Mouse (Mus musculus) MEL (cell line): ENCODE data around the gene Cacnb3. TPM values are rescaled to one million over a fixed set of nuclear protein-coding genes. Genes with fewer than 3 reads are reported as not detected.

ENCODE experiments used
- DNase-seq: peaks from one replicate; pipeline ENCODE4 v3.0.0; 2011; ENCODE audit warnings: low read depth, low spot score
- H3K27ac ChIP-seq: 2 replicates; pipeline ENCODE4 v1.5.1; 2012; ENCODE audit warnings: low read depth, mild to moderate bottlenecking, control low read depth, low read length, moderate library complexity; ENCODE audit not compliant: control insufficient read depth
- H3K27me3 ChIP-seq, 2 experiments: fragments of 150-350 bp in 1 of 2; sonication (generic) in 1 of 2; 2 replicates each; pipeline ENCODE4 v1.6.1; 2012; ENCODE audit warnings: low read length in 2 of 2, mild to moderate bottlenecking in 2 of 2, improper control_type of control experiment in 1 of 2, moderate library complexity in 1 of 2; ENCODE audit not compliant: insufficient read depth in 2 of 2, control insufficient read depth in 1 of 2
- H3K36me3 ChIP-seq, 2 experiments: 2 replicates each; pipeline ENCODE4 v1.6.1; 2012 to 2014; ENCODE audit warnings: low read length in 2 of 2, improper control_type of control experiment in 1 of 2, inconsistent platforms in 1 of 2, mild to moderate bottlenecking in 1 of 2; ENCODE audit not compliant: insufficient read depth in 2 of 2, control insufficient read depth in 1 of 2
- H3K4me1 ChIP-seq, 2 experiments: fragments of 150-350 bp in 1 of 2; sonication (generic) in 1 of 2; 2 replicates each; pipeline ENCODE4 v1.6.1; 2012; ENCODE audit warnings: low read length in 2 of 2, improper control_type of control experiment in 1 of 2, mild to moderate bottlenecking in 1 of 2; ENCODE audit not compliant: insufficient read depth in 2 of 2, control insufficient read depth in 1 of 2
- H3K4me3 ChIP-seq, 2 experiments: fragments of 150-350 bp in 1 of 2; sonication (generic) in 1 of 2; 2 replicates each; pipeline ENCODE4 v1.5.1; 2012; ENCODE audit warnings: low read depth in 2 of 2, low read length in 2 of 2, mild to moderate bottlenecking in 2 of 2, moderate library complexity in 2 of 2, control low read depth in 1 of 2, improper control_type of control experiment in 1 of 2; ENCODE audit not compliant: control insufficient read depth in 1 of 2, insufficient read depth in 1 of 2
- H3K79me2 ChIP-seq: 2 replicates; pipeline ENCODE4 v1.6.1; 2012; ENCODE audit warnings: mild to moderate bottlenecking, low read length, moderate library complexity; ENCODE audit not compliant: control insufficient read depth, poor library complexity, insufficient read depth
- H3K9ac ChIP-seq: 2 replicates; pipeline ENCODE4 v1.6.1; 2012; ENCODE audit warnings: low read depth, mild to moderate bottlenecking, control low read depth, low read length, moderate library complexity; ENCODE audit not compliant: control insufficient read depth, poor library complexity, severe bottlenecking
- H3K9me3 ChIP-seq: fragments of 150-350 bp; sonication (generic); replicated peaks from 2 replicates; pipeline ENCODE4 v1.6.1; 2012; ENCODE audit warnings: mild to moderate bottlenecking, low read length, improper control_type of control experiment, moderate library complexity; ENCODE audit not compliant: insufficient read depth
- BHLHE40 ChIP-seq: IDR thresholded peaks from 2 replicates; pipeline ENCODE4 v1.6.1; 2012; ENCODE audit warnings: low read depth, mild to moderate bottlenecking, inconsistent platforms, low read length, improper control_type of control experiment, borderline replicate concordance
- CHD1 ChIP-seq: IDR thresholded peaks from 2 replicates; pipeline ENCODE4 v1.6.1; 2012; ENCODE audit warnings: low read depth, mild to moderate bottlenecking, inconsistent platforms, low read length, improper control_type of control experiment
- CHD2 ChIP-seq: IDR thresholded peaks from 2 replicates; pipeline ENCODE4 v1.6.1; 2011; ENCODE audit warnings: low read length, improper control_type of control experiment
- CTCF ChIP-seq, 3 experiments: IDR thresholded peaks in 2 of 3; conservative IDR thresholded peaks in 1 of 3; 2 replicates each; pipeline ENCODE4 v1.5.1; 2011 to 2012; ENCODE audit warnings: low read length in 3 of 3, low read depth in 2 of 3, mild to moderate bottlenecking in 2 of 3, improper control_type of control experiment in 1 of 3, inconsistent platforms in 1 of 3, mixed read lengths in 1 of 3, moderate library complexity in 1 of 3; ENCODE audit not compliant: control insufficient read depth in 1 of 3, insufficient read depth in 1 of 3, poor library complexity in 1 of 3, severe bottlenecking in 1 of 3
- E2F4 ChIP-seq: IDR thresholded peaks from 2 replicates; pipeline ENCODE4 v1.6.1; 2011; ENCODE audit warnings: low read depth, low read length, improper control_type of control experiment, borderline replicate concordance
- ELF1 ChIP-seq: IDR thresholded peaks from 2 replicates; pipeline ENCODE4 v1.6.1; 2014; ENCODE audit warnings: low read depth, mild to moderate bottlenecking, inconsistent platforms, low read length, improper control_type of control experiment, moderate library complexity
- EP300 ChIP-seq, 2 experiments: IDR thresholded peaks; 2 replicates each; pipeline ENCODE4 v1.6.1; 2011; ENCODE audit warnings: improper control_type of control experiment in 2 of 2, low read length in 2 of 2, low read depth in 1 of 2, mild to moderate bottlenecking in 1 of 2
- ETS1 ChIP-seq: IDR thresholded peaks from 2 replicates; pipeline ENCODE4 v1.6.1; 2012; ENCODE audit warnings: low read depth, mild to moderate bottlenecking, inconsistent platforms, low read length, improper control_type of control experiment, moderate library complexity
- GABPA ChIP-seq: IDR thresholded peaks from 2 replicates; pipeline ENCODE4 v1.6.1; 2012; ENCODE audit warnings: low read depth, mild to moderate bottlenecking, inconsistent platforms, low read length, improper control_type of control experiment, moderate library complexity
- GATA1 ChIP-seq: IDR thresholded peaks from 2 replicates; pipeline ENCODE4 v1.6.1; 2011; ENCODE audit warnings: low read depth, low read length, improper control_type of control experiment
- HCFC1 ChIP-seq: IDR thresholded peaks from 2 replicates; pipeline ENCODE4 v1.6.1; 2012; ENCODE audit warnings: low read depth, mild to moderate bottlenecking, inconsistent platforms, low read length, improper control_type of control experiment, moderate library complexity
- JUND ChIP-seq: IDR thresholded peaks from 2 replicates; pipeline ENCODE4 v1.6.1; 2011; ENCODE audit warnings: low read depth, mild to moderate bottlenecking, improper control_type of control experiment, low read length
- KAT2A ChIP-seq: conservative IDR thresholded peaks from 2 replicates; pipeline ENCODE4 v1.6.1; 2012; ENCODE audit warnings: low read depth, low read length, improper control_type of control experiment, inconsistent platforms
- MAFK ChIP-seq: IDR thresholded peaks from 2 replicates; pipeline ENCODE4 v1.6.1; 2011; ENCODE audit warnings: low read depth, mild to moderate bottlenecking, low read length, improper control_type of control experiment, borderline replicate concordance
- MAX ChIP-seq: IDR thresholded peaks from 2 replicates; pipeline ENCODE4 v1.6.1; 2011; ENCODE audit warnings: low read length, improper control_type of control experiment
- MAZ ChIP-seq: IDR thresholded peaks from 2 replicates; pipeline ENCODE4 v1.6.1; 2012; ENCODE audit warnings: low read depth, mild to moderate bottlenecking, inconsistent platforms, low read length, improper control_type of control experiment
- MEF2A ChIP-seq: IDR thresholded peaks from 2 replicates; pipeline ENCODE4 v1.6.1; 2014; ENCODE audit warnings: low read depth, mild to moderate bottlenecking, inconsistent platforms, low read length, improper control_type of control experiment; ENCODE audit not compliant: poor library complexity, insufficient replicate concordance, severe bottlenecking; ENCODE audit errors: extremely low read depth
- MXI1 ChIP-seq: IDR thresholded peaks from 2 replicates; pipeline ENCODE4 v1.6.1; 2011; ENCODE audit warnings: mild to moderate bottlenecking, low read depth, low read length, improper control_type of control experiment
- MYB ChIP-seq: IDR thresholded peaks from 2 replicates; pipeline ENCODE4 v1.6.1; 2011; ENCODE audit warnings: mild to moderate bottlenecking, low read depth, low read length, improper control_type of control experiment
- MYC ChIP-seq: IDR thresholded peaks from 2 replicates; pipeline ENCODE4 v1.6.1; 2011; ENCODE audit warnings: low read depth, mild to moderate bottlenecking, low read length, improper control_type of control experiment, moderate library complexity
- NELFE ChIP-seq: IDR thresholded peaks from 2 replicates; pipeline ENCODE4 v1.6.1; 2011; ENCODE audit warnings: low read depth, low read length, improper control_type of control experiment
- NRF1 ChIP-seq: IDR thresholded peaks from 2 replicates; pipeline ENCODE4 v1.6.1; 2014; ENCODE audit warnings: low read depth, mild to moderate bottlenecking, inconsistent platforms, low read length, improper control_type of control experiment, moderate library complexity; ENCODE audit not compliant: poor library complexity, insufficient read depth, severe bottlenecking
- POLR2A ChIP-seq, 2 experiments: IDR thresholded peaks; 2 replicates each; pipeline ENCODE4 v1.6.1; 2011 to 2012; ENCODE audit warnings: low read length in 2 of 2, mild to moderate bottlenecking in 2 of 2, control low read depth in 1 of 2, improper control_type of control experiment in 1 of 2, low read depth in 1 of 2, moderate library complexity in 1 of 2; ENCODE audit not compliant: control insufficient read depth in 1 of 2, insufficient read depth in 1 of 2, poor library complexity in 1 of 2
- POLR2AphosphoS2 ChIP-seq: IDR thresholded peaks from 2 replicates; pipeline ENCODE4 v1.6.1; 2011; ENCODE audit warnings: low read length, improper control_type of control experiment
- POLR2AphosphoS5 ChIP-seq: IDR thresholded peaks from 2 replicates; pipeline ENCODE4 v1.6.1; 2012; ENCODE audit warnings: low read depth, borderline replicate concordance, mild to moderate bottlenecking, inconsistent platforms, low read length, moderate library complexity, mixed read lengths
- RAD21 ChIP-seq: IDR thresholded peaks from 2 replicates; pipeline ENCODE4 v1.6.1; 2011; ENCODE audit warnings: mild to moderate bottlenecking, low read depth, low read length, improper control_type of control experiment
- RCOR1 ChIP-seq: IDR thresholded peaks from 2 replicates; pipeline ENCODE4 v1.6.1; 2012; ENCODE audit warnings: low read depth, mild to moderate bottlenecking, inconsistent platforms, low read length, improper control_type of control experiment
- SIN3A ChIP-seq: IDR thresholded peaks from 2 replicates; pipeline ENCODE4 v1.6.1; 2012; ENCODE audit warnings: low read length, improper control_type of control experiment, inconsistent platforms
- SMC3 ChIP-seq: IDR thresholded peaks from 2 replicates; pipeline ENCODE4 v1.6.1; 2011; ENCODE audit warnings: low read depth, low read length, improper control_type of control experiment
- TAL1 ChIP-seq: IDR thresholded peaks from 2 replicates; pipeline ENCODE4 v1.6.1; 2012; ENCODE audit warnings: mild to moderate bottlenecking, inconsistent platforms, low read length, moderate library complexity, mixed read lengths
- TBP ChIP-seq: IDR thresholded peaks from 2 replicates; pipeline ENCODE4 v1.8.0; 2011; ENCODE audit warnings: low read depth, low read length, improper control_type of control experiment
- TCF12 ChIP-seq: IDR thresholded peaks from 2 replicates; pipeline ENCODE4 v1.6.1; 2014; ENCODE audit warnings: low read depth, mild to moderate bottlenecking, inconsistent platforms, low read length, improper control_type of control experiment, moderate library complexity
- UBTF ChIP-seq: IDR thresholded peaks from 2 replicates; pipeline ENCODE4 v1.6.1; 2012; ENCODE audit warnings: low read depth, mild to moderate bottlenecking, inconsistent platforms, low read length, improper control_type of control experiment, moderate library complexity, borderline replicate concordance; ENCODE audit not compliant: insufficient read depth
- USF1 ChIP-seq: IDR thresholded peaks from 2 replicates; pipeline ENCODE4 v1.6.1; 2014; ENCODE audit warnings: low read depth, mild to moderate bottlenecking, inconsistent platforms, low read length, improper control_type of control experiment, moderate library complexity
- USF2 ChIP-seq, 2 experiments: IDR thresholded peaks; 2 replicates each; pipeline ENCODE4 v1.6.1; 2011 to 2012; ENCODE audit warnings: improper control_type of control experiment in 2 of 2, low read length in 2 of 2, borderline replicate concordance in 1 of 2, inconsistent platforms in 1 of 2, low read depth in 1 of 2, mild to moderate bottlenecking in 1 of 2; ENCODE audit not compliant: insufficient read depth in 1 of 2
- ZC3H11A ChIP-seq: IDR thresholded peaks from 2 replicates; pipeline ENCODE4 v1.6.1; 2012; ENCODE audit warnings: low read depth, mild to moderate bottlenecking, inconsistent platforms, low read length, improper control_type of control experiment
- ZKSCAN1 ChIP-seq: IDR thresholded peaks from 2 replicates; pipeline ENCODE4 v1.6.1; 2012; ENCODE audit warnings: low read depth, mild to moderate bottlenecking, inconsistent platforms, low read length, improper control_type of control experiment, moderate library complexity
- ZMIZ1 ChIP-seq: IDR thresholded peaks from 2 replicates; pipeline ENCODE4 v1.6.1; 2012; ENCODE audit warnings: low read depth, mild to moderate bottlenecking, inconsistent platforms, low read length, improper control_type of control experiment, moderate library complexity
- polyA plus RNA-seq, 2 experiments: library from polyadenylated mRNA; stranded (reverse) in 1 of 2; unstranded in 1 of 2; fragments of >175 nt in 1 of 2; fragments of >200 nt in 1 of 2; gene quantifications; 2 replicates each; pipeline versions ENCODE4 v1.2.1 to v1.2.4; 2012; ENCODE audit warnings: low replicate concordance in 2 of 2, low read depth in 1 of 2; ENCODE audit not compliant: insufficient read length in 2 of 2, insufficient read depth in 1 of 2, missing spikeins in 1 of 2
- total RNA-seq: library from RNA; depleted of rRNA; stranded (reverse); fragments of 300-350 nt; gene quantifications from 2 replicates; pipeline ENCODE4 v1.2.3, GENCODE M21; 2012

The Cacnb3 gene
- total and polyA plus RNA-seq, 3 experiments: 1.4 to 8.5 TPM; not detected in 1

GRCm38 (mm10) chr15:98681633-98682032 lies 51.0 kb downstream of the Cacnb3 start:
- H3K9ac ChIP-seq: no peak overlapping the region
- peaks cover 0 to 40% of the 10 kb centered on the region in 2 experiments; a peak in 2 of 4 replicates for H3K36me3 ChIP-seq
- H3K4me3 ChIP-seq: no peak overlapping the region
- DNase-seq: no peak
- H3K79me2 ChIP-seq: no peaks in the 10 kb centered on the region
- H3K27ac ChIP-seq: no peak overlapping the region
- no peaks in the 10 kb centered on the region for H3K27me3 ChIP-seq
- peaks cover 33 to 52% of the 10 kb centered on the region in 2 experiments for H3K4me1 ChIP-seq
- no peaks in the 10 kb centered on the region for H3K9me3 ChIP-seq
- 0 out of 2 replicates have a peak, but pooled peaks have one; percentile 25 for TF ChIP-seq SIN3A
- TF ChIP-seq TBP: no peak
- TF ChIP-seq ELF1: no peak
- TF ChIP-seq JUND: no peak
- TF ChIP-seq MYC: no peak
- TF ChIP-seq TCF12: peak; percentile 20; the same call in 1 of the 2 replicates
- no peak for TF ChIP-seq BHLHE40
- no peak for TF ChIP-seq SMC3
- TF ChIP-seq POLR2AphosphoS2: no peak
- no peak for TF ChIP-seq NELFE
- no peak for TF ChIP-seq NRF1
- TF ChIP-seq POLR2A (IDR thresholded peaks at IDR 0.05; ENCODE audit: control insufficient read depth in 1 of 2, insufficient read depth in 1 of 2, low read depth in 1 of 2, low read length in 2 of 2, poor library complexity in 1 of 2): no peak
- no peak for TF ChIP-seq TAL1
- 0 out of 2 replicates have a peak, but pooled peaks have one; percentile 20 for TF ChIP-seq HCFC1
- no peak for TF ChIP-seq MAX
- no peak for TF ChIP-seq ZC3H11A
- no peak for TF ChIP-seq CHD2
- TF ChIP-seq MAFK: no peak
- TF ChIP-seq RAD21: no peak
- TF ChIP-seq MEF2A: no peak
- no peak for TF ChIP-seq MYB
- no peak for TF ChIP-seq E2F4
- TF ChIP-seq RCOR1: no peak
- TF ChIP-seq CHD1: no peak
- no peak for TF ChIP-seq POLR2AphosphoS5
- TF ChIP-seq ETS1: no peak; the same call in 1 of the 2 replicates
- TF ChIP-seq UBTF: no peak
- TF ChIP-seq ZKSCAN1: no peak
- peak; percentile 16 to 43; a peak in 2 of 4 replicates for TF ChIP-seq EP300 (IDR thresholded peaks at IDR 0.05; ENCODE audit: low read depth in 1 of 2, low read length in 2 of 2)
- TF ChIP-seq GATA1: peak; percentile 82
- TF ChIP-seq CTCF (IDR thresholded peaks at IDR 0.05 in 2 of 3, conservative IDR thresholded peaks at IDR 0.05 in 1 of 3; ENCODE audit: control insufficient read depth in 1 of 3, insufficient read depth in 1 of 3, low read depth in 2 of 3, low read length in 3 of 3, poor library complexity in 1 of 3, severe bottlenecking in 1 of 3): no peak
- no peak for TF ChIP-seq ZMIZ1
- TF ChIP-seq MXI1: no peak
- no peak for TF ChIP-seq GABPA
- TF ChIP-seq USF2 (IDR thresholded peaks at IDR 0.05; ENCODE audit: borderline replicate concordance in 1 of 2, insufficient read depth in 1 of 2, low read depth in 1 of 2, low read length in 2 of 2): no peak
- no peak for TF ChIP-seq USF1
- TF ChIP-seq MAZ: no peak
- no peak for TF ChIP-seq KAT2A
